Mouse (Mus musculus): Measurements from ENCODE around the gene Zfp770.
"Not testable (repeated sequence)": the region's sequence is repeated elsewhere in the genome, so short reads cannot be mapped to it uniquely, and the experiment has no call there.

Zfp770 gene

DNA sequence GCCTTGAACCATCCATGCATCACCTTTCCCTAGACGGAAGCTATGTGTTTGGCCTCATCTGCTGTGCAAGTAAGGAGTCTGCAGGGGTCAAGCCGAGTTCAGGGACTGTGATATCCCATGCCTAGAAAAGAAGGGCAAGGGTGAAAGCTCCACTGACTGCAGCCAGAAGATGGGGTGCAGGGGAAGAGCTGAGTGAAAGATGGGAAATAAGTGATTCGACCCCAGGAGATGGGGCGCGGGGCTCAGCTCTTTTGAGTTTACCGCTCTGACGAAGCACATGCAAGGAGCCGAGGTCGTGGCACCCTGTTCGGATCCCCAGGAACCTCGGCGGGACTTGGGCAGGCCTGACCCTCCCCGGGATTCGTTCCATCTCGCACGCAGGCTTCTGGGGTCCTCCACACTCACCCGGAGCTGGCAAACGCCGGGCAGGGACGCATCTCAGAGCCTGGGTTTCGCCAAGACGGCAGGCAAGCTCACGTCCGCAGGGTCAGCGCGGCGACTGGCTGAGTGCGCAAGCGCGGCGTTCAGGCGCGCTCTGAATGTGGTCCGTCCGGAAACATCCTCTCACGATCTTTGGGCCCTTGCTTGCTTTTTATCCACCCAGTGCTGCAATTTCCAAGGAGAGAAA is at the start of gene Zfp770:
TSS of gene Zfp770 (minus strand) at position 538 of the 628 bp plus-strand sequence.
- DNase-seq: peak; percentile 73 to 84

DNA sequence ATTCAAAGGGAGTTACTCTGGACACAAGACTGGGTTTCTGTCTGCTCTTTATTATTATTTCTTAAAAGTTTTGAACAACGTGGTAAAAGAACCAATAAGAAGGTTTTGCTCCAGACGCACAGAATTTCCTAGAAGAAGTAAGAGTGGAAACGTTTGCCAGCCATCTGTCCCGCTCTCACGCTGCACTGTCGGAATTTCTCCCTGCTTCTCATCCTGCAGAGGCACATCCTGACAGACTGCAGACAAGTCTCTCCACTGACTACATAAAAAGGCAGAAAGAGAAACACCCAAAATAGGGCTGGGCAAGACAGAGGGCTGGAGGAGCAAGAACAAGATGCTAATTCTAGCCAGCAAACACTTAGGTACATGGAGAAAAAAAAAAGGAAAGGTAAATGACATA is 48.2 kb upstream of the Zfp770 start:
- DNase-seq: no peak

DNA sequence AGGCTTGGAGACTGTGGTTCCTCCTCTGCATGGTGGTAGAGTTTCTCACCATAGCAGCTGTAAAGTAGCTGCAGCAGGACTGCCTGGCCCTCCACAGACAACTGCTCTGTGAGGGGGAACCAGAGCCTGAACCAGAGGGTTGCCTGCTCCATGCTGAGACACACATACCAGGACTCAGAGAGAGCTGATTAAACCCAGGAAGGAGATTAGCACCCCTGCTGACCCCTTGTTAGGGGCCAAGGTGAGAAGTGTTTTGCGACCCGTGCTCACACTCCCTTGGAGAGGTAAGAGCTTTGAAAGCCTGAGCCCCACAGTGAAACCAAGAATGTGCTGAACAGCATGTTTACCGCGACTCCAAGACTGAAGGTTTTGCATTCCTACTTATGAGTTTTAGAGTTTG is 36.4 kb upstream of the Zfp770 start:
- DNase-seq: no peak

- DNase-seq: no peak
These were observed 35.3 kb upstream of the Zfp770 start for GRCm38 (mm10) chr2:114236566-114236965.

DNA sequence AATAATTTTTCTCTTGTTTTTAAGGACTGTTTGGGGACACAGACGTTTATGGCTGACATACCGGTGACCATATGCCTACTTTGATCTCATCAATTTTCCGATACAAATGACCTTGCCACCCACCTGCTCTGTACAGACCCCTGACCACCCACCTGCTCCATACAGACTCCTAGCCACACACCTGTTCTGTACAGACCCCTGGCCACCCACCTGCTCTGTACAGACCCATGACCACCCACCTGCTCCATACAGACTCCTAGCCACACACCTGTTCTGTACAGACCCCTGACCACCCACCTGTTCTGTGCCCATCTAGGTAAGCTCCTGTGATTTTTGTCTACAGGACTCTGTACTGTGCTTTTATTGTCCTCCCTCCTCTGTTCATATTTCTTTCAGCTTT is 34.3 kb upstream of the Zfp770 start:
- no peak for DNase-seq

GRCm38 (mm10) chr2:114231248-114231647 is 30.0 kb upstream of the Zfp770 start:
- no peak for DNase-seq

- no peak for DNase-seq
These were observed 27.4 kb upstream of the Zfp770 start for GRCm38 (mm10) chr2:114228672-114229071.

DNA sequence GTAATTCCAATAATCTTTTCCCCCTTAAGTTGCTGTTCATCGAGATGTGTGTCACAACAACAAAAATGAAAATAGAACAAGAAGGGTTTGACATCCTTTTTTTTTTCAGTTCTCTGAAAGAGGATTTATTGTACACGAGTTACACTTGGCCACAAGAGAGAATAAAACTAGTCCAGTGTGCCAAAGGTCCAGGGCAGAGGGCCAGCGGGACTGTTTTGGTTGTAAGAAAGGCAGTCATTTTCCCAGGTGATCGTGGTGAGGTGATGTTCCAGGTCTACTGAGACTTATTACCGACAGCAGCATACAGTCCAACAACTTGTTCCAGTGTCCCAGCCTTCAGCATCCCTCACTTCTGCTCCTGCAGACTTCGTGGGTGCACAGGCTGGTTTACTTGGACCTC is 3.8 kb upstream of the Zfp770 start:
- peak; percentile 5 to 48 for DNase-seq

DNA sequence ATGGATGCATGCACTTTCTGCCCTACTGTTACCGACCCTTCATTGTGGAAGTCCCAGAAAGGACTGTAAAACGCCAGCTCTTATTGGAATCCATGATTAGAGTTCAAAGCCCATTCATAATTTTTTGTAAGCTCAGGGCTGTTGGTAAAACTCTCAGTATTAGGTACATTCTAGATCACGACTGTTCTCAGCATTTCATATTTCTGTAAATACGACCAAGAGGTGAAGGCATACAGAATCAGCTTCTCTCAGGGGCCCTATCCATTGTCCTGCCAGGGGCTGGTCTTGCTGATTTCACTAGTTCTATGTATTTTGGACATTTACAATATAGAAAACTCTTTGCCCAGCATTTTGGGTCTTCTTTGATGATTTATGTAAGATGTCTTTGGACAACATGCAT is 305 bp upstream of the Zfp770 start:
- DNase-seq: no peak

GRCm38 (mm10) chr2:114196421-114196820 is 4.8 kb downstream of the Zfp770 start:
- DNase-seq: no peak

- DNase-seq: not testable (repeated sequence)
These were observed 14.3 kb downstream of the Zfp770 start, which contains the start of gene Aqr for GRCm38 (mm10) chr2:114186924-114187323. Gene Aqr (minus strand): TSS chr2:114187024.

DNA sequence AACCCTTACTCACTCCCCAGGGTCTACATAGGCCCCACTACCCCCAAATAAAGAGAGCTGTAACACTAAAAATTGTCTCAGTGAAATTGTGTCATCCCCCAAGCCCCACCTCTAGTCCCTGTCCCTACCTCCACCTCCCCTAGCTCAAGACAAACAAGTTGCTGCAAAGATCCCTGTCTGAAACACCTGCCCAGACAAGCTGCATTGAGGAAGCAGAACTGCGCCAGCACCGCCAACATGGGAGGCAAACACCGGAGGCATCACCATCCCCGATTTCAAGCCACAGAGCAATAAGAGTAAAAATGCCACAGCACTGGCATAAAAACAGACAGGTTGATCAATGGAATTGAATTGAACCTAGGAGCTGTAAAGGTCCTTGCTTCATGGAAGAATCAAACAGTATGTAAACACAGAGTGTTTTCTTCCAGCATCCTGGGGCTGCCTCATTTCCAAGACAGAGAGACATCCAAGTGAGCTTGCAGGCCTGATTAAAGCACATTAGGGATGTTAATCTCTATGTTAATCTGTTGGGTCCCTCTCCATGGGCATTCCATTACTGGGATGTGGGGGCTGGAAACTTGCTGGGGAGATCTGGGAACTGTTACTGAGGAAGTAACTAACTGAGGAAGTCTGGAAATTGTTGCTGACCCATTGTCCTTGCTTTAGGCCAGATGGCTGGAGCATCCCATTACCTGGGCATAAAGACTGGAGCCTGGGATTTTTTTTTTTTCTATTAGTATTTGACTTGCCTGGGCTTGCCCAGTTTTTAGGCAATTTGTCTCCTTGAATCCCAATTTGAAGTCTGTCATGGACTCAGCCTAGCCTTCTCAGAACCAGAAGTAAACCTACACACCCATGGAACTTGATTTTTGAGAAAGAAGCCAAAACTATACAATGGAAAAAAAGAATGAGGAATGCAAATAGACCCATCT is 23.2 kb downstream of the Zfp770 start:
- no peak for DNase-seq

DNA sequence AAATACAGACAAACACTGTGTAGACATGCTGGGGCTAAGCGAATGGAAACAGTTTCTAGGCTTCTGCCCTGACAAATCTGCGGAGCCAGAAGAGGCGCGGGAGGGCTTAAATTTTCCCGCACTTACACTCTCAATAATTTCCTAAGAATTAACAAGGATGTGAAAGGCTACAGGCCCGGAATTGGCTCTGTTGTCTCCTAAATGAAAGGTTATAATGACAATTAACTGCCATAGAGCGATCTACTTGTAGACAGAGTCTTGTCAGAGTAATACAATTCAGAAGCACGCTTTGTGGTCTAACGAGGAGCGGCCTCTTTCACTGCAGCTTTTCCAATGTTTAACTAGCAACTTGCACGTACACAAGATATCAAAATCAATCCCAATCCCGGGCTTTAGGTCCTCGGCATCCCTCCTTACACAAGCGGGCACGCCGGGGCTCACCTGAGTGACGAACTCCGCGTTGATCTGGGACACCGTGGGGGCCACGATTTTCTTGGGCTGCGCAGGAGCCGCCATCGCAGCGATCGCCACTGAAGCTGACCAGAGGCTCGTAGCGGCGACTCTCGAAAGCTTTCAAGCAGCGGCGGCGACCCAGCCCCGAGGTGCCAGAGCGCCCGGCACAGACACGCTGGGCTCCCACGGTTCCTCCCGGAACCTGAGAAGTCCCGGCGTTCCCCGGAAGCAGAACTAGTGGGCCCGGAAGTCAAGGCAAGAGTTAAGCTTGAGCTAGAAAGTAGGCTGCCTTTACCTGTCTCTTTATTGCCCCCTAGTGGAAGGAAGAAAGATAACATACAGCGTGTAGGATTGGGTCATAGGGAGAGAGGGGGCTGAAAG is 26.4 kb downstream of the Zfp770 start:
- DNase-seq: peak; percentile 85 to 90

DNA sequence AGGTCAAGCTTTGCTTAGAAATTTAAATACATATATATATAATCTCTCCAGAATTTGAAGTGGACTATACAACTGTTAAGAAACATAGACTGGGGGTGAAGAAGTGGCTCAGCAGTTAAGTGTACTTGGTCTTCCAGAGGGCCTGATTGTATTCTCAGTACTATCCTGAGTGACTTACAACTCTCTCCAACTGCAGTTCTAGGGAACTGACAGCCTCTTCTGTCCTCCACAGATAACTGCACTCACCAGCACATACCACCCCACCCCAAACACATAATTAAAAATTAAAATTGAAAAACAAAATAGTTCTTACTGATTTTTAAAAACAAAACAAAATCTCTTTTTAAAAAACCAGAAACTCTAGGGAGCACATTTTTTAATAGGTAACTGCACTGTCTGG is 28.0 kb downstream of the Zfp770 start:
- no peak for DNase-seq

- no peak for DNase-seq
These were observed 33.4 kb downstream of the Zfp770 start for GRCm38 (mm10) chr2:114167837-114168236.

- DNase-seq: no peak
These were observed 39.3 kb downstream of the Zfp770 start for GRCm38 (mm10) chr2:114161978-114162377.

DNA sequence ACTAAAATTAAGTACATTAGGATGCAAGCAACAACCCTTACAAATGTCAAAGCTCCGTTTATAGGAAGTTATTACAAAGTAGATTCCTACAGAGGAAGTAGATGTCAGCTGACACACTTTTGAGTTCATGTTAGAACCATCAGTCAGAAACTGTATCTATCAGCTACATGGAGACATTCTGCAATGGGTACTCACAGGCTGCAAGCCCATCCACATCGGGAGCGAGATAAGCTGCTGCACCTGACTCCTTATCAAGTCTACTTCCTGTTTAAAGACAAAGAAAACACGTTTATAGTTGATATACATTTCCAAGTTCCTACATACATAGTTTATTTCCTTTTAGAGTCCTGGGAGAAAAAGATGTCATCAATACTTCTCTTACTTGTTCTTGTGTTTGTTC is 43.9 kb downstream of the Zfp770 start:
- DNase-seq: no peak

- DNase-seq: no peak
These were observed 44.6 kb downstream of the Zfp770 start for GRCm38 (mm10) chr2:114156639-114157038.

DNA sequence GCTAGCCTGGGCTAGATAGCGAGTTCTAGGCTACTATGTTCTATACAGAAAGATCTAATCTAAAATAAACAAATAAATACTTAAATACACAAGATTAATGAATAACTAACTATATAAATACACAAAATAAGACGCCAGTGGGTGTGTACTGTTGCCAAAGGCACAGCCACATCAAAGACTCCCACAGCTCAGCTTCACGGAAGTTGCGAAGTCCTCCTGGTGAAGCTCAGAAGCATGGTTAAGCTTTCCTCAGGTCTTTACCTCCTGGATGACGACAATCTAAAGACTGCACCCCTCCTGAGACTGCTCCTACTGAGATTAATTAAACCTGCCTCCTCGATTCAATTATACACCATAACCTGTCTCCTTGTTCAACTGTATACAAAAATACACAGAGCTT is 48.0 kb downstream of the Zfp770 start:
- DNase-seq: no peak

GRCm38 (mm10) chr2:114146864-114147458 is 54.3 kb downstream of the Zfp770 start:
- DNase-seq: no peak

GRCm38 (mm10) chr2:114145315-114145801 is 55.9 kb downstream of the Zfp770 start:
- peak; percentile 17 to 64 for DNase-seq

- no peak for DNase-seq
These were observed 56.4 kb downstream of the Zfp770 start for GRCm38 (mm10) chr2:114144915-114145314.

GRCm38 (mm10) chr2:114143842-114144241 is 57.4 kb downstream of the Zfp770 start:
- DNase-seq: no peak

All from kidney, postnatal 36 days (tissue).